Mouse (Mus musculus) thymus, postnatal 14 days (tissue): Measurements from ENCODE around the gene Mtmr4.
A peak's percentile ranks its signal among the peaks of the same experiment; 100 is the strongest.

Experiments
- DNase-seq: peaks from one replicate; pipeline ENCODE4 v3.0.0; 2021

The Mtmr4 gene

GRCm38 (mm10) chr11:87591526-87592353 is at the start of gene Mtmr4:
Gene Mtmr4 (plus strand): TSS chr11:87592162.
- peak; percentile 98 for DNase-seq

- no peak for DNase-seq
Observed at GRCm38 (mm10) chr11:87542285-87542684, 49.7 kb upstream of the Mtmr4 start.

- DNase-seq: peak; percentile 6
Observed at GRCm38 (mm10) chr11:87542906-87543305, 49.1 kb upstream of the Mtmr4 start.

- DNase-seq: no peak
Observed at GRCm38 (mm10) chr11:87553342-87553741, 38.6 kb upstream of the Mtmr4 start.

GRCm38 (mm10) chr11:87554386-87554785 is 37.6 kb upstream of the Mtmr4 start:
- no peak for DNase-seq

GRCm38 (mm10) chr11:87555106-87555703 is 36.8 kb upstream of the Mtmr4 start:
- DNase-seq: no peak

- DNase-seq: no peak
Observed at GRCm38 (mm10) chr11:87561208-87561607, 30.8 kb upstream of the Mtmr4 start.

GRCm38 (mm10) chr11:87566501-87566900 is 25.5 kb upstream of the Mtmr4 start, which contains the start of gene Gm11492:
Gene Gm11492 (plus strand): TSS chr11:87566653.
- DNase-seq: no peak

GRCm38 (mm10) chr11:87568255-87568953 is 23.6 kb upstream of the Mtmr4 start, which contains the start of gene Sept4:
Gene Sept4 (plus strand): TSS chr11:87568903.
- no peak for DNase-seq

- no peak for DNase-seq
Observed at GRCm38 (mm10) chr11:87570743-87571142, 21.2 kb upstream of the Mtmr4 start.

- no peak for DNase-seq
Observed at GRCm38 (mm10) chr11:87571361-87571950, 20.5 kb upstream of the Mtmr4 start.

- no peak for DNase-seq
Observed at GRCm38 (mm10) chr11:87573751-87574150, 18.2 kb upstream of the Mtmr4 start.

GRCm38 (mm10) chr11:87574520-87575180 is 17.3 kb upstream of the Mtmr4 start:
- no peak for DNase-seq

- no peak for DNase-seq
Observed at GRCm38 (mm10) chr11:87577601-87578248, 14.2 kb upstream of the Mtmr4 start.

GRCm38 (mm10) chr11:87578249-87578962 is 13.6 kb upstream of the Mtmr4 start:
- peak; percentile 76 for DNase-seq

GRCm38 (mm10) chr11:87578963-87579601 is 12.9 kb upstream of the Mtmr4 start:
- DNase-seq: peak; percentile 14

- DNase-seq: no peak
Observed at GRCm38 (mm10) chr11:87579713-87580112, 12.2 kb upstream of the Mtmr4 start.

GRCm38 (mm10) chr11:87580543-87581085 is 11.3 kb upstream of the Mtmr4 start:
- DNase-seq: no peak

GRCm38 (mm10) chr11:87581161-87581865 is 10.6 kb upstream of the Mtmr4 start:
- DNase-seq: no peak
